Mouse (Mus musculus): ENCODE results near the gene Dad1. TPM values are rescaled to one million over a fixed set of nuclear protein-coding genes. Genes with fewer than 3 reads are reported as not detected.
A peak's percentile ranks its signal among the peaks of the same experiment; 100 is the strongest.

Dad1 gene
- polyA plus RNA-seq, 1 experiment = 309 TPM

- WGBS = 74% methylated on average over 5 of the region's 5 CpGs
Observed at GRCm38 (mm10) chr14:54209932-54210331, 44.0 kb downstream of the Dad1 start.

DNA sequence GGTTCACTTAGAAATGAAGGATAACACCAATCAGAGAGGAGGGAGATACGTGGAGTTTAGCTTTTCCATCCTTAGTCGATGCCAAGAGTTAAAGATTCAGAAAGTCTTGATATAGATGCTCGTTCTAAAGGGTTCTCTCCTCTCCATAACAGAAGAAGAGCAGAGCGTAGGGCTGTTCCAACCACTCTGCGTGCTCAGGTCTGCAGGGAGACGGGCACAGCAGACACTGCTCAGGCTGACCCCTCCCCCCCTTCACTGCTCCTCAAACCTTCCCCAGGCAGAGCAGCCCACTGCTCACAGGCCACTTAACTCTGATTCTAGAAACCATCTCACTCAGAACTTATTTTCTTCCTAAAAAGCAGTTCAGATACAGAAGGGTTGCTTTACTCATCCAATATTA is 45.2 kb downstream of the Dad1 start:
- H3K4me1 ChIP-seq (ENCODE audit: control insufficient read depth, insufficient read depth, insufficient read length) = no peaks in the 10 kb centered on the region
- H3K27me3 ChIP-seq (ENCODE audit: control insufficient read depth, insufficient read depth, low read length) = no peaks in the 10 kb centered on the region
- TF ChIP-seq CTCF (IDR thresholded peaks at IDR 0.05; ENCODE audit: extremely low read depth, insufficient read depth, insufficient read length, insufficient replicate concordance) = no peak
- TF ChIP-seq POLR2A (IDR thresholded peaks at IDR 0.05; ENCODE audit: low read depth, low read length) = no peak
- DNase-seq (ENCODE audit: low read depth in 1 of 2, low spot score in 2 of 2) = no peak
- no peak overlapping the region for H3K4me3 ChIP-seq (ENCODE audit: extremely low read depth, insufficient read depth, insufficient read length)
- no peaks in the 10 kb centered on the region for H3K36me3 ChIP-seq (ENCODE audit: control insufficient read depth, insufficient read depth, low read length)
- peak overlapping the region; percentile 52 for H3K27ac ChIP-seq (ENCODE audit: insufficient read depth, low read length)
- WGBS = 72% methylated on average over 6 of the region's 6 CpGs

More at GRCm38 (mm10) chr14:54209932-54210331, 44.0 kb downstream of the Dad1 start:
- TF ChIP-seq POLR2A (IDR thresholded peaks at IDR 0.05; ENCODE audit: low read depth, low read length) (no peak), CTCF (IDR thresholded peaks at IDR 0.05; ENCODE audit: extremely low read depth, insufficient read depth, insufficient read length, insufficient replicate concordance) (no peak)
- no peaks in the 10 kb centered on the region for H3K36me3 ChIP-seq (ENCODE audit: control insufficient read depth, insufficient read depth, low read length)
- no peaks in the 10 kb centered on the region for H3K4me1 ChIP-seq (ENCODE audit: control insufficient read depth, insufficient read depth, insufficient read length)
- DNase-seq (ENCODE audit: low read depth in 1 of 2, low spot score in 2 of 2) = no peak
- no peak overlapping the region; the same call in 1 of the 2 replicates for H3K4me3 ChIP-seq (ENCODE audit: extremely low read depth, insufficient read depth, insufficient read length)
- peak overlapping the region; percentile 80 for H3K27ac ChIP-seq (ENCODE audit: insufficient read depth, low read length)
- H3K27me3 ChIP-seq (ENCODE audit: control insufficient read depth, insufficient read depth, low read length) = no peaks in the 10 kb centered on the region

DNA sequence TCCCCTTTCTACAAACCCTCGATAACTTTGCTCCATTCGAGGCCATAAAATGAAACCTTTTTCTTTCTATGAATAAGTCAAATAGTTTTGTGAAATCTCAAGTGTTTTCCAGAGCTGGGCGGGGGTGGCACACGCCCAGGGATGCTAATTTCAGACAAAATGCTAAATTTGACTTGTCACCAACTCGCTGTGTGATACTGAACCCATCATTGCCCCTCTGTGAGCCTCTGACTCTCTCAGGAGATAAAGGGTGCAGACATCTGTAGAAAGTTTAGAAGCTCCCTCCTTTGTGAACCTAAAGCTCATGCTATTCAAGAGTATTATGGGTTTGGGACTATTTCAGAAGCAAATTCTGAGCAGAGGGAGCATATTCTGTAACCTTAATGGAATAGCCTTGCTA is 46.0 kb downstream of the Dad1 start:
- WGBS = 65% methylated on average over 5 of the region's 5 CpGs
- no peak for DNase-seq (ENCODE audit: low read depth in 1 of 2, low spot score in 2 of 2)
- Histone ChIP-seq H3K4me1 (ENCODE audit: control insufficient read depth, insufficient read depth, insufficient read length) (no peaks in the 10 kb centered on the region), H3K36me3 (ENCODE audit: control insufficient read depth, insufficient read depth, low read length) (no peaks in the 10 kb centered on the region), H3K27ac (ENCODE audit: insufficient read depth, low read length) (peak overlapping the region; percentile 63), H3K4me3 (ENCODE audit: extremely low read depth, insufficient read depth, insufficient read length) (no peak overlapping the region), H3K27me3 (ENCODE audit: control insufficient read depth, insufficient read depth, low read length) (no peaks in the 10 kb centered on the region)
- TF ChIP-seq CTCF (IDR thresholded peaks at IDR 0.05; ENCODE audit: extremely low read depth, insufficient read depth, insufficient read length, insufficient replicate concordance) (no peak), POLR2A (IDR thresholded peaks at IDR 0.05; ENCODE audit: low read depth, low read length) (no peak)

DNA sequence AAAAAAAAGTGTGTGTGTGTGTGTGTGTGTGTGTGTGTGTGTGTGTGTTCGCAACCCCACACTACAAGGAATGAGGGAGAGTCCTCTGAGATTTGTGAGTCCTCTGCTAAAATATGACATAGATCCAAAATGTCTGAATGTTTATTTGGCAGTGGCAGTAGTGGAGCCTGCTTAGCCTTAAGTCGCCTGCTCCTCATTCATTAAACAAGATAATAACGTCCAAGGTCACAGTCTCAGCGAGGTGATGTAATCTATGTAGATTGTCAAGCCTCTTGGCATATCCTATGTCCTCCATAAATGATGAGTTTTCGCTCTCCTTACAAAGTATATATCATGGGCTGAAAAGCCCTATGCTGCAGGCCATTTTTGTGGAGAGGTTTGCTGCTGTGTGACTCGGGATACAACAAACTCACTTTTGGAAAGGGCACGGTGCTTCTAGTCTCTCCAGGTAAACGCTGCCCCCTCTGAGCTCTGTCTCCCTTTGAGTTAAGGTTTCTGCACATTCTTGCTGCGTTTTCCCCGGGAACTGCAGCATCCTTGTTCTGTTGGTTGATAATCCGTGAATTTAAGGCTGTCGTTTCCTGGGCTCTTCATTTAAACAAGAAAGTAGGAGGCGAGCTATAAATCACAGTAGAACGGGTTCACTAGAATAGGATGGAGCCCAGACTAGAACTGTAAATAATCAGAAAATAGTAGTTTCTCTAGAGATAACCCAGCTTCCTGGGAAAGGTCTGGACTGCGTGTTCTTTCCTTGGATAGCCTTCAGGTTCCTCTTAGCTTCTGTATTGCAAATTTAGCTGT is 47.0 kb downstream of the Dad1 start:
- TF ChIP-seq CTCF (IDR thresholded peaks at IDR 0.05; ENCODE audit: extremely low read depth, insufficient read depth, insufficient read length, insufficient replicate concordance) = no peak
- no peak for TF ChIP-seq POLR2A (IDR thresholded peaks at IDR 0.05; ENCODE audit: low read depth, low read length)
- Histone ChIP-seq H3K27ac (ENCODE audit: insufficient read depth, low read length) (peak overlapping the region; percentile 64), H3K4me1 (ENCODE audit: control insufficient read depth, insufficient read depth, insufficient read length) (no peaks in the 10 kb centered on the region), H3K36me3 (ENCODE audit: control insufficient read depth, insufficient read depth, low read length) (no peaks in the 10 kb centered on the region), H3K27me3 (ENCODE audit: control insufficient read depth, insufficient read depth, low read length) (no peaks in the 10 kb centered on the region), H3K4me3 (ENCODE audit: extremely low read depth, insufficient read depth, insufficient read length) (peak overlapping the region; percentile 9; the same call in 1 of the 2 replicates)
- no peak for DNase-seq (ENCODE audit: low read depth in 1 of 2, low spot score in 2 of 2)
- WGBS = 74% methylated on average over 15 of the region's 15 CpGs

DNA sequence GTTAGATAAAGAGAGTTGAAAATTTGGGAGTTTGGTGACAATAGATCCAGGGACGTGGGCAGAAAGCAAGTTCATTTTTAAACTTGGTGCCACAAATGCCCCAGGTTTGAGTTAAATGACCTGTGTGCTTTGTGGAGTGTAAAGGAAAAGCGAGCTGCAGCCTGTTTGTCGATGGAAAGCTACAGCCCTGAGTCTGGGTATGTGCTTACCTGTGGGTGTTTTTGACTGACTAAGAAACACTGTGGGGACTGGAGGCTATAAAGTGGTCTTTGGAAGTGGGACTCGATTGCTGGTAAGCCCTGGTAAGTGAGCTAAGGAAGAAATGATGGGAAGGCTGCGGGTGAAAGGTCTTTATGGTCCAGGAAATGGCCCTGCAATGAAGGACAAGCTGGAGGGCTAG is 47.6 kb downstream of the Dad1 start:
- peak overlapping the region; percentile 64 for H3K27ac ChIP-seq (ENCODE audit: insufficient read depth, low read length)
- TF ChIP-seq POLR2A (IDR thresholded peaks at IDR 0.05; ENCODE audit: low read depth, low read length) (no peak), CTCF (IDR thresholded peaks at IDR 0.05; ENCODE audit: extremely low read depth, insufficient read depth, insufficient read length, insufficient replicate concordance) (no peak)
- no peaks in the 10 kb centered on the region for H3K27me3 ChIP-seq (ENCODE audit: control insufficient read depth, insufficient read depth, low read length)
- no peaks in the 10 kb centered on the region for H3K36me3 ChIP-seq (ENCODE audit: control insufficient read depth, insufficient read depth, low read length)
- 74% methylated on average over 5 of the region's 5 CpGs for WGBS
- no peaks in the 10 kb centered on the region for H3K4me1 ChIP-seq (ENCODE audit: control insufficient read depth, insufficient read depth, insufficient read length)
- peak overlapping the region; percentile 9; the same call in 1 of the 2 replicates for H3K4me3 ChIP-seq (ENCODE audit: extremely low read depth, insufficient read depth, insufficient read length)
- no peak for DNase-seq (ENCODE audit: low read depth in 1 of 2, low spot score in 2 of 2)

DNA sequence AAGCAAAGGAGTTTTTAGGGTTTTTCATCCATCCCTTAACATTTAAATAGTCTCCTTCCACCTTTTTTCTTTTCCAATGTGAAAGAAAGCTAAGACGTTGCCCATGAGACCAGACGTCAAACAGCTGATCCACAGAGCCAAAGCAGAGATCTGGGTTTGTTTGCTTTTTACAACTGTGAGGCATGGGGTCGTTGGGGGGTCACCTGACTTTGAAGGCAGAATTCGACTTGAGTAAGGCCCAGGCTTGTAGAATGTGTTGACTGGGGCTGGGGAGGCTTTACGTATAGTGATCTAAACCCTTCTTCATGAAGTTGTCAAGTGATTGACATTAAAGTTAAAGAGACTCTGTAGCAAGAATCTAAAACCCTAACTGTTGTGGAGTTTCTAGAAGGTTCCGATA is 48.0 kb downstream of the Dad1 start:
- Histone ChIP-seq H3K27me3 (ENCODE audit: control insufficient read depth, insufficient read depth, low read length) (no peaks in the 10 kb centered on the region), H3K4me1 (ENCODE audit: control insufficient read depth, insufficient read depth, insufficient read length) (no peaks in the 10 kb centered on the region), H3K4me3 (ENCODE audit: extremely low read depth, insufficient read depth, insufficient read length) (no peak overlapping the region), H3K36me3 (ENCODE audit: control insufficient read depth, insufficient read depth, low read length) (no peaks in the 10 kb centered on the region), H3K27ac (ENCODE audit: insufficient read depth, low read length) (peak overlapping the region; percentile 64)
- 77% methylated on average over 6 of the region's 6 CpGs for WGBS
- no peak for TF ChIP-seq CTCF (IDR thresholded peaks at IDR 0.05; ENCODE audit: extremely low read depth, insufficient read depth, insufficient read length, insufficient replicate concordance)
- no peak for TF ChIP-seq POLR2A (IDR thresholded peaks at IDR 0.05; ENCODE audit: low read depth, low read length)
- DNase-seq (ENCODE audit: low read depth in 1 of 2, low spot score in 2 of 2) = no peak

DNA sequence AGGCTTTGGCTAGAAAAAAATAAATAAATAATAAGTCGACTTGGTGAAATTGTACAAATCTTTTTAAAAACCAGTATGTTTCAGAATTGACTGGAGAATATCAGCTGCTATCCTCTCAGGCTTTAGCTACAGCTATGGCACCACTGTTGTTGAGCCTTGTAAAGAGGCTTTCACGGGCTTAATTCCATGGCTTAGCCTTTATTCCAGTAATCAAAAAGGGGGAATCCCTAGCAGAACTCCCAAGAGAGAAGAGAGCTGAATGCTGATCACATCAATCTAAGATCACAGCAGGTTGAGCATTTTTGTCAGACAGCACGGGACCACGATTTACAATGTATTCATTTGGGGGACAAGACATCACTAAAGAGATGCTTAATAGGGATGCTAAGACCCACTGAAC is 49.1 kb downstream of the Dad1 start:
- 69% methylated on average over 4 of the region's 4 CpGs for WGBS
- H3K27me3 ChIP-seq (ENCODE audit: control insufficient read depth, insufficient read depth, low read length) = no peaks in the 10 kb centered on the region
- no peak overlapping the region for H3K4me3 ChIP-seq (ENCODE audit: extremely low read depth, insufficient read depth, insufficient read length)
- no peak for DNase-seq (ENCODE audit: low read depth in 1 of 2, low spot score in 2 of 2)
- TF ChIP-seq POLR2A (IDR thresholded peaks at IDR 0.05; ENCODE audit: low read depth, low read length) (no peak), CTCF (IDR thresholded peaks at IDR 0.05; ENCODE audit: extremely low read depth, insufficient read depth, insufficient read length, insufficient replicate concordance) (no peak)
- H3K27ac ChIP-seq (ENCODE audit: insufficient read depth, low read length) = peak overlapping the region; percentile 64
- no peaks in the 10 kb centered on the region for H3K4me1 ChIP-seq (ENCODE audit: control insufficient read depth, insufficient read depth, insufficient read length)
- H3K36me3 ChIP-seq (ENCODE audit: control insufficient read depth, insufficient read depth, low read length) = no peaks in the 10 kb centered on the region
